Mouse (Mus musculus) embryonic facial prominence, embryonic 12.5 days (tissue): ENCODE measurements around the gene Uba5. TPM values are rescaled to one million over a fixed set of nuclear protein-coding genes. Genes with fewer than 3 reads are reported as not detected.
A peak's percentile ranks its signal among the peaks of the same experiment; 100 is the strongest.

Experiments used
- ATAC-seq: fragments of 200-750 bp; cut with Nextera tagmentation; 2 replicates; pipeline ENCODE4 v1.8.0; 2017; ENCODE audit not compliant: insufficient number of reproducible peaks, insufficient read depth, low FRiP score, low TSS enrichment
- H3K27ac ChIP-seq: fragments of 300-500 bp; sonication (generic); 2 replicates; pipeline ENCODE4 v1.5.1; 2016; ENCODE audit warnings: mild to moderate bottlenecking
- H3K27me3 ChIP-seq: fragments of 300-500 bp; sonication (generic); 2 replicates; pipeline ENCODE4 v1.6.1; 2016; ENCODE audit warnings: mild to moderate bottlenecking, moderate library complexity
- H3K36me3 ChIP-seq: fragments of 300-500 bp; sonication (generic); 2 replicates; pipeline ENCODE4 v1.6.1; 2016; ENCODE audit warnings: mild to moderate bottlenecking
- H3K4me1 ChIP-seq: fragments of 300-500 bp; sonication (generic); 2 replicates; pipeline ENCODE4 v1.6.1; 2016
- H3K4me2 ChIP-seq: fragments of 300-500 bp; sonication (generic); replicated peaks from 2 replicates; pipeline ENCODE4 v1.6.1; 2016; ENCODE audit warnings: mild to moderate bottlenecking, moderate library complexity
- H3K4me3 ChIP-seq: fragments of 300-500 bp; sonication (generic); 2 replicates; pipeline ENCODE4 v1.5.1; 2016; ENCODE audit warnings: mild to moderate bottlenecking
- H3K9ac ChIP-seq: fragments of 300-500 bp; sonication (generic); 2 replicates; pipeline ENCODE4 v1.6.1; 2016; ENCODE audit warnings: mild to moderate bottlenecking, moderate library complexity
- H3K9me3 ChIP-seq: fragments of 300-500 bp; sonication (generic); 2 replicates; pipeline ENCODE4 v1.6.1; 2016; ENCODE audit warnings: mild to moderate bottlenecking, moderate library complexity
- WGBS: fragments of 180-500 bp; shearing (Covaris S2); methylation state at CpG from one replicate; pipeline ENCODE4 v1.1.7; 2016; 5-methylcytosine and 5-hydroxymethylcytosine counted together
- polyA plus RNA-seq: library from polyadenylated mRNA; unstranded; fragments of >200 nt; fragmentation: Nextera tagmentation; extraction: Ambion mirVana; gene quantifications from 2 replicates; pipeline ENCODE4 v1.2.1, GENCODE M21; 2016

Gene Uba5
- polyA plus RNA-seq, 1 experiment from 2014 or later: 73.4 TPM

GRCm38 (mm10) chr9:104051028-104051427 lies 11.9 kb downstream of the Uba5 start:
- no peaks in the 10 kb centered on the region for H3K9me3 ChIP-seq
- no peak overlapping the region for H3K9ac ChIP-seq
- 0 out of 2 replicates have a peak, but pooled peaks have one; percentile 41 for ATAC-seq
- 89% methylated on average over 6 of the region's 6 CpGs for WGBS
- no peak overlapping the region for H3K4me3 ChIP-seq
- H3K27ac ChIP-seq: no peak overlapping the region
- H3K4me1 ChIP-seq: no peaks in the 10 kb centered on the region
- no peak overlapping the region for H3K4me2 ChIP-seq
- H3K36me3 ChIP-seq: peaks cover 85% of the 10 kb centered on the region
- no peaks in the 10 kb centered on the region for H3K27me3 ChIP-seq

GRCm38 (mm10) chr9:104043676-104044075 lies 19.3 kb downstream of the Uba5 start:
- H3K36me3 ChIP-seq: peaks cover 40% of the 10 kb centered on the region
- no peaks in the 10 kb centered on the region for H3K27me3 ChIP-seq
- H3K27ac ChIP-seq: no peak overlapping the region
- no peak overlapping the region for H3K4me2 ChIP-seq
- ATAC-seq: no peak
- WGBS: 86% methylated on average over 4 of the region's 4 CpGs
- no peaks in the 10 kb centered on the region for H3K4me1 ChIP-seq
- no peak overlapping the region for H3K9ac ChIP-seq
- H3K4me3 ChIP-seq: no peak overlapping the region
- H3K9me3 ChIP-seq: no peaks in the 10 kb centered on the region

GRCm38 (mm10) chr9:104040362-104040761 lies 22.6 kb downstream of the Uba5 start, which contains the start of gene Gm28305:
Gene Gm28305, plus strand, starts transcription at chr9:104040662.
- 64% methylated on average over 2 of the region's 2 CpGs for WGBS
- H3K36me3 ChIP-seq: peaks cover 31% of the 10 kb centered on the region
- no peak within 1 kb of the TSS for H3K27ac ChIP-seq

GRCm38 (mm10) chr9:104039742-104040141 lies 23.2 kb downstream of the Uba5 start:
- Histone ChIP-seq H3K9ac (no peak overlapping the region), H3K4me1 (no peaks in the 10 kb centered on the region), H3K4me3 (no peak overlapping the region), H3K4me2 (no peak overlapping the region), H3K36me3 (peaks cover 31% of the 10 kb centered on the region), H3K27me3 (no peaks in the 10 kb centered on the region), H3K9me3 (no peaks in the 10 kb centered on the region), H3K27ac (no peak overlapping the region)
- ATAC-seq: no peak
- 84% methylated on average over 4 of the region's 4 CpGs for WGBS

More at GRCm38 (mm10) chr9:104040362-104040761, 22.6 kb downstream of the Uba5 start, which contains the start of gene Gm28305:
- ATAC-seq: no peak
- H3K27me3 ChIP-seq: no peaks in the 10 kb centered on the region
- H3K4me3 ChIP-seq: no peak within 1 kb of the TSS
- no peaks in the 10 kb centered on the region for H3K9me3 ChIP-seq
- H3K9ac ChIP-seq: no peak within 1 kb of the TSS
- no peaks in the 10 kb centered on the region for H3K4me1 ChIP-seq
- H3K4me2 ChIP-seq: no peak within 1 kb of the TSS

- Histone ChIP-seq H3K27ac (no peak overlapping the region), H3K27me3 (no peaks in the 10 kb centered on the region), H3K36me3 (peaks cover 31% of the 10 kb centered on the region), H3K9me3 (no peaks in the 10 kb centered on the region), H3K4me3 (no peak overlapping the region), H3K9ac (no peak overlapping the region), H3K4me2 (no peak overlapping the region), H3K4me1 (no peaks in the 10 kb centered on the region)
- ATAC-seq: no peak
- WGBS: 90% methylated on average over 21 of the region's 21 CpGs
These were observed 23.8 kb downstream of the Uba5 start for GRCm38 (mm10) chr9:104039031-104039695.

- 90% methylated on average over 13 of the region's 13 CpGs for WGBS
- H3K4me3 ChIP-seq: no peak overlapping the region
- no peak overlapping the region for H3K9ac ChIP-seq
- no peaks in the 10 kb centered on the region for H3K27me3 ChIP-seq
- H3K4me2 ChIP-seq: no peak overlapping the region
- ATAC-seq: no peak
- no peaks in the 10 kb centered on the region for H3K4me1 ChIP-seq
- no peaks in the 10 kb centered on the region for H3K9me3 ChIP-seq
- no peak overlapping the region for H3K27ac ChIP-seq
- peaks cover 33% of the 10 kb centered on the region for H3K36me3 ChIP-seq
These were observed 24.7 kb downstream of the Uba5 start for GRCm38 (mm10) chr9:104038266-104038665.

- Histone ChIP-seq H3K4me1 (no peaks in the 10 kb centered on the region), H3K27me3 (no peaks in the 10 kb centered on the region), H3K4me2 (no peak overlapping the region), H3K36me3 (peaks cover 28% of the 10 kb centered on the region), H3K9me3 (no peaks in the 10 kb centered on the region), H3K27ac (no peak overlapping the region), H3K4me3 (no peak overlapping the region), H3K9ac (no peak overlapping the region)
- WGBS: 47% methylated on average over 24 of the region's 24 CpGs
- ATAC-seq: no peak
These were observed 27.5 kb downstream of the Uba5 start for GRCm38 (mm10) chr9:104035261-104036015.

GRCm38 (mm10) chr9:104034718-104035117 lies 28.2 kb downstream of the Uba5 start:
- Histone ChIP-seq H3K36me3 (peaks cover 34% of the 10 kb centered on the region), H3K9me3 (no peaks in the 10 kb centered on the region), H3K4me2 (no peak overlapping the region), H3K27ac (no peak overlapping the region), H3K4me1 (no peaks in the 10 kb centered on the region), H3K27me3 (no peaks in the 10 kb centered on the region), H3K4me3 (no peak overlapping the region), H3K9ac (no peak overlapping the region)
- 71% methylated on average over 6 of the region's 6 CpGs for WGBS
- ATAC-seq: no peak

- Histone ChIP-seq H3K36me3 (peaks cover 34% of the 10 kb centered on the region), H3K4me1 (no peaks in the 10 kb centered on the region), H3K9ac (no peak overlapping the region), H3K4me2 (no peak overlapping the region), H3K4me3 (no peak overlapping the region), H3K27me3 (no peaks in the 10 kb centered on the region), H3K27ac (no peak overlapping the region), H3K9me3 (no peaks in the 10 kb centered on the region)
- ATAC-seq: no peak
- 81% methylated on average over 8 of the region's 8 CpGs for WGBS
These were observed 28.7 kb downstream of the Uba5 start for GRCm38 (mm10) chr9:104034231-104034630.

- Histone ChIP-seq H3K9me3 (no peaks in the 10 kb centered on the region), H3K4me3 (no peak overlapping the region), H3K27me3 (no peaks in the 10 kb centered on the region), H3K36me3 (peaks cover 43% of the 10 kb centered on the region), H3K4me1 (no peaks in the 10 kb centered on the region), H3K4me2 (no peak overlapping the region), H3K9ac (no peak overlapping the region), H3K27ac (no peak overlapping the region)
- WGBS: 85% methylated on average over 11 of the region's 11 CpGs
- ATAC-seq: no peak
These were observed 33.1 kb downstream of the Uba5 start for GRCm38 (mm10) chr9:104029861-104030260.

GRCm38 (mm10) chr9:104027186-104027585 lies 35.7 kb downstream of the Uba5 start:
- no peak overlapping the region for H3K27ac ChIP-seq
- no peak overlapping the region for H3K4me3 ChIP-seq
- H3K9ac ChIP-seq: no peak overlapping the region
- 95% methylated on average over 8 of the region's 8 CpGs for WGBS
- no peaks in the 10 kb centered on the region for H3K9me3 ChIP-seq
- H3K4me2 ChIP-seq: no peak overlapping the region
- ATAC-seq: no peak
- H3K4me1 ChIP-seq: no peaks in the 10 kb centered on the region
- H3K36me3 ChIP-seq: peaks cover 57% of the 10 kb centered on the region
- no peaks in the 10 kb centered on the region for H3K27me3 ChIP-seq

- WGBS: 93% methylated on average over 10 of the region's 10 CpGs
- Histone ChIP-seq H3K9me3 (no peaks in the 10 kb centered on the region), H3K9ac (no peak overlapping the region), H3K4me2 (no peak overlapping the region), H3K4me1 (no peaks in the 10 kb centered on the region), H3K4me3 (no peak overlapping the region), H3K27ac (no peak overlapping the region), H3K27me3 (no peaks in the 10 kb centered on the region), H3K36me3 (peaks cover 58% of the 10 kb centered on the region)
- ATAC-seq: no peak
These were observed 41.9 kb downstream of the Uba5 start for GRCm38 (mm10) chr9:104021026-104021425.
